Mouse (Mus musculus): ENCODE results near the gene Akr1b3. TPM values are rescaled to one million over a fixed set of nuclear protein-coding genes. Genes with fewer than 3 reads are reported as not detected.
"Not testable (repeated sequence)": the region's sequence is repeated elsewhere in the genome, so short reads cannot be mapped to it uniquely, and the experiment has no call there.

Gene Akr1b3
- polyA plus RNA-seq, 1 experiment from 2014 or later: 134 TPM

- ATAC-seq: no peak
- H3K27ac ChIP-seq (ENCODE audit: low read depth, low read length): no peak overlapping the region
- WGBS: 65% methylated on average over 2 of the region's 2 CpGs
Measured at GRCm38 (mm10) chr6:34337799-34338198, 20.5 kb upstream of the Akr1b3 start.

GRCm38 (mm10) chr6:34334673-34335072 lies 17.4 kb upstream of the Akr1b3 start:
- H3K9me3 ChIP-seq (replicated peaks; ENCODE audit: control insufficient read depth, low read length): no peaks in the 10 kb centered on the region
- ATAC-seq (no peak), DNase-seq (ENCODE audit: low spot score) (no peak)
- 86% methylated on average over 5 of the region's 5 CpGs for WGBS
- H3K9ac ChIP-seq (ENCODE audit: low read length): no peak overlapping the region
- no peak overlapping the region for H3K4me2 ChIP-seq (ENCODE audit: low read length)
- no peaks in the 10 kb centered on the region for H3K36me3 ChIP-seq (ENCODE audit: control insufficient read depth, insufficient read depth, low read length)
- no peak overlapping the region for H3K27ac ChIP-seq (ENCODE audit: low read depth, low read length)
- H3K4me3 ChIP-seq (ENCODE audit: low read depth, low read length): no peak overlapping the region
- H3K27me3 ChIP-seq (replicated peaks; ENCODE audit: control insufficient read depth, insufficient read depth, low read length): no peaks in the 10 kb centered on the region
- H3K4me1 ChIP-seq (ENCODE audit: control insufficient read depth, insufficient read depth, low read length): no peaks in the 10 kb centered on the region

More at GRCm38 (mm10) chr6:34337799-34338198, 20.5 kb upstream of the Akr1b3 start:
- H3K4me1 ChIP-seq (ENCODE audit: control insufficient read depth, insufficient read depth, low read length): no peaks in the 10 kb centered on the region
- no peak overlapping the region for H3K4me3 ChIP-seq (ENCODE audit: low read depth, low read length)
- H3K36me3 ChIP-seq (ENCODE audit: control insufficient read depth, insufficient read depth, low read length): no peaks in the 10 kb centered on the region
- no peaks in the 10 kb centered on the region for H3K27me3 ChIP-seq (replicated peaks; ENCODE audit: control insufficient read depth, insufficient read depth, low read length)
- no peak overlapping the region for H3K9ac ChIP-seq (ENCODE audit: low read length)
- H3K9me3 ChIP-seq (replicated peaks; ENCODE audit: control insufficient read depth, low read length): no peaks in the 10 kb centered on the region
- DNase-seq (ENCODE audit: low spot score): peak; percentile 15
- H3K4me2 ChIP-seq (ENCODE audit: low read length): no peak overlapping the region

GRCm38 (mm10) chr6:34331804-34332203 lies 14.5 kb upstream of the Akr1b3 start:
- H3K27ac ChIP-seq (ENCODE audit: low read depth, low read length); H3K4me1 ChIP-seq (ENCODE audit: control insufficient read depth, insufficient read depth, low read length); H3K27me3 ChIP-seq (replicated peaks; ENCODE audit: control insufficient read depth, insufficient read depth, low read length); DNase-seq (ENCODE audit: low spot score); ATAC-seq; H3K4me3 ChIP-seq (ENCODE audit: low read depth, low read length); H3K36me3 ChIP-seq (ENCODE audit: control insufficient read depth, insufficient read depth, low read length); H3K4me2 ChIP-seq (ENCODE audit: low read length); H3K9me3 ChIP-seq (replicated peaks; ENCODE audit: control insufficient read depth, low read length); H3K9ac ChIP-seq (ENCODE audit: low read length): not testable (repeated sequence)
- 84% methylated on average over 12 of the region's 12 CpGs for WGBS

GRCm38 (mm10) chr6:34331379-34331778 lies 14.1 kb upstream of the Akr1b3 start:
- Histone ChIP-seq H3K27ac (ENCODE audit: low read depth, low read length) (no peak overlapping the region), H3K27me3 (replicated peaks; ENCODE audit: control insufficient read depth, insufficient read depth, low read length) (no peaks in the 10 kb centered on the region), H3K4me1 (ENCODE audit: control insufficient read depth, insufficient read depth, low read length) (no peaks in the 10 kb centered on the region), H3K9ac (ENCODE audit: low read length) (no peak overlapping the region), H3K9me3 (replicated peaks; ENCODE audit: control insufficient read depth, low read length) (no peaks in the 10 kb centered on the region), H3K4me3 (ENCODE audit: low read depth, low read length) (no peak overlapping the region), H3K36me3 (ENCODE audit: control insufficient read depth, insufficient read depth, low read length) (no peaks in the 10 kb centered on the region), H3K4me2 (ENCODE audit: low read length) (no peak overlapping the region)
- DNase-seq (ENCODE audit: low spot score) (no peak), ATAC-seq (no peak)
- WGBS: 88% methylated on average over 5 of the region's 5 CpGs

- Histone ChIP-seq H3K36me3 (ENCODE audit: control insufficient read depth, insufficient read depth, low read length) (no peaks in the 10 kb centered on the region), H3K9ac (ENCODE audit: low read length) (no peak overlapping the region), H3K9me3 (replicated peaks; ENCODE audit: control insufficient read depth, low read length) (no peaks in the 10 kb centered on the region), H3K4me1 (ENCODE audit: control insufficient read depth, insufficient read depth, low read length) (no peaks in the 10 kb centered on the region), H3K4me2 (ENCODE audit: low read length) (no peak overlapping the region), H3K4me3 (ENCODE audit: low read depth, low read length) (no peak overlapping the region), H3K27me3 (replicated peaks; ENCODE audit: control insufficient read depth, insufficient read depth, low read length) (no peaks in the 10 kb centered on the region), H3K27ac (ENCODE audit: low read depth, low read length) (no peak overlapping the region)
- no peak for DNase-seq (ENCODE audit: low spot score)
- 93% methylated on average over 7 of the region's 7 CpGs for WGBS
- ATAC-seq: no peak
Measured at GRCm38 (mm10) chr6:34322121-34322520, 4.8 kb upstream of the Akr1b3 start.

GRCm38 (mm10) chr6:34318636-34319035 lies 1.4 kb upstream of the Akr1b3 start:
- Histone ChIP-seq H3K9me3 (replicated peaks; ENCODE audit: control insufficient read depth, low read length) (no peaks in the 10 kb centered on the region), H3K36me3 (ENCODE audit: control insufficient read depth, insufficient read depth, low read length) (no peaks in the 10 kb centered on the region; the same call in 1 of the 2 replicates), H3K27ac (ENCODE audit: low read depth, low read length) (no peak overlapping the region), H3K4me3 (ENCODE audit: low read depth, low read length) (no peak overlapping the region), H3K4me2 (ENCODE audit: low read length) (no peak overlapping the region), H3K4me1 (ENCODE audit: control insufficient read depth, insufficient read depth, low read length) (peaks cover 5% of the 10 kb centered on the region; the same call in 1 of the 2 replicates), H3K9ac (ENCODE audit: low read length) (no peak overlapping the region), H3K27me3 (replicated peaks; ENCODE audit: control insufficient read depth, insufficient read depth, low read length) (no peaks in the 10 kb centered on the region)
- DNase-seq (ENCODE audit: low spot score) (no peak), ATAC-seq (no peak)
- 80% methylated on average over 6 of the region's 6 CpGs for WGBS

- no peaks in the 10 kb centered on the region for H3K27me3 ChIP-seq (replicated peaks; ENCODE audit: control insufficient read depth, insufficient read depth, low read length)
- no peak overlapping the region for H3K9ac ChIP-seq (ENCODE audit: low read length)
- no peak overlapping the region for H3K27ac ChIP-seq (ENCODE audit: low read depth, low read length)
- H3K4me3 ChIP-seq (ENCODE audit: low read depth, low read length): no peak overlapping the region
- DNase-seq (ENCODE audit: low spot score) (peak; percentile 22), ATAC-seq (no peak)
- H3K9me3 ChIP-seq (replicated peaks; ENCODE audit: control insufficient read depth, low read length): no peaks in the 10 kb centered on the region
- H3K4me2 ChIP-seq (ENCODE audit: low read length): peak overlapping the region; percentile 88
- WGBS: 56% methylated on average over 5 of the region's 5 CpGs
- peaks cover 5% of the 10 kb centered on the region; the same call in 1 of the 2 replicates for H3K4me1 ChIP-seq (ENCODE audit: control insufficient read depth, insufficient read depth, low read length)
- H3K36me3 ChIP-seq (ENCODE audit: control insufficient read depth, insufficient read depth, low read length): no peaks in the 10 kb centered on the region; the same call in 1 of the 2 replicates
Measured at GRCm38 (mm10) chr6:34318172-34318571, 894 bp upstream of the Akr1b3 start.

GRCm38 (mm10) chr6:34313921-34314320 lies 3.4 kb downstream of the Akr1b3 start:
- Histone ChIP-seq H3K4me2 (ENCODE audit: low read length) (no peak overlapping the region), H3K27me3 (replicated peaks; ENCODE audit: control insufficient read depth, insufficient read depth, low read length) (no peaks in the 10 kb centered on the region), H3K9me3 (replicated peaks; ENCODE audit: control insufficient read depth, low read length) (no peaks in the 10 kb centered on the region), H3K36me3 (ENCODE audit: control insufficient read depth, insufficient read depth, low read length) (peaks cover 23% of the 10 kb centered on the region), H3K27ac (ENCODE audit: low read depth, low read length) (no peak overlapping the region), H3K9ac (ENCODE audit: low read length) (no peak overlapping the region), H3K4me3 (ENCODE audit: low read depth, low read length) (no peak overlapping the region), H3K4me1 (ENCODE audit: control insufficient read depth, insufficient read depth, low read length) (peaks cover 5% of the 10 kb centered on the region; the same call in 1 of the 2 replicates)
- no peak for ATAC-seq
- DNase-seq (ENCODE audit: low spot score): no peak
- 95% methylated on average over 2 of the region's 2 CpGs for WGBS

GRCm38 (mm10) chr6:34313386-34313785 lies 3.9 kb downstream of the Akr1b3 start:
- Histone ChIP-seq H3K27ac (ENCODE audit: low read depth, low read length) (no peak overlapping the region), H3K36me3 (ENCODE audit: control insufficient read depth, insufficient read depth, low read length) (peaks cover 28% of the 10 kb centered on the region), H3K9ac (ENCODE audit: low read length) (no peak overlapping the region), H3K4me1 (ENCODE audit: control insufficient read depth, insufficient read depth, low read length) (peaks cover 5% of the 10 kb centered on the region; the same call in 1 of the 2 replicates), H3K9me3 (replicated peaks; ENCODE audit: control insufficient read depth, low read length) (no peaks in the 10 kb centered on the region), H3K4me2 (ENCODE audit: low read length) (no peak overlapping the region), H3K27me3 (replicated peaks; ENCODE audit: control insufficient read depth, insufficient read depth, low read length) (no peaks in the 10 kb centered on the region), H3K4me3 (ENCODE audit: low read depth, low read length) (no peak overlapping the region)
- 82% methylated on average over 9 of the region's 9 CpGs for WGBS
- DNase-seq (ENCODE audit: low spot score): no peak
- no peak for ATAC-seq

Data from forebrain, embryonic 14.5 days (tissue).